Mouse (Mus musculus) C2C12 (cell line): Measurements from ENCODE around the gene Tjp3.

Source experiments
- CEBPB ChIP-seq: IDR thresholded peaks from one replicate; pipeline ENCODE4 v1.6.1; 2011; ENCODE audit warnings: low read depth, mild to moderate bottlenecking, control low read depth, moderate library complexity
- CTCF ChIP-seq: IDR thresholded peaks from one replicate; pipeline ENCODE4 v1.5.1; 2011; ENCODE audit not compliant: control insufficient read depth, insufficient read depth, insufficient read length
- FOSL1 ChIP-seq: IDR thresholded peaks from one replicate; pipeline ENCODE4 v1.8.0; 2011; ENCODE audit warnings: mild to moderate bottlenecking, low read length; ENCODE audit not compliant: poor library complexity, insufficient read depth, severe bottlenecking
- MYOD1 ChIP-seq: IDR thresholded peaks from one replicate; pipeline ENCODE4 v1.6.1; 2011; ENCODE audit warnings: low read depth; ENCODE audit not compliant: control insufficient read depth, insufficient read length
- MYOG ChIP-seq: IDR thresholded peaks from one replicate; pipeline ENCODE4 v1.6.1; 2011; ENCODE audit not compliant: control insufficient read depth, insufficient read length; ENCODE audit errors: extremely low read depth
- USF1 ChIP-seq: IDR thresholded peaks from one replicate; pipeline ENCODE4 v1.6.1; 2011; ENCODE audit warnings: low read depth, mild to moderate bottlenecking, control low read depth, moderate library complexity

GRCm38 (mm10) chr10:81254886-81255285 is 36.5 kb downstream of the Tjp3 start:
- TF ChIP-seq CTCF: no peak
- no peak for TF ChIP-seq MYOG
- TF ChIP-seq CEBPB: no peak
- TF ChIP-seq MYOD1: no peak
- TF ChIP-seq FOSL1: no peak
- no peak for TF ChIP-seq USF1
